Mouse (Mus musculus): ENCODE measurements around the gene Gm10413. TPM values are rescaled to one million over a fixed set of nuclear protein-coding genes. Genes with fewer than 3 reads are reported as not detected.
"Not testable (repeated sequence)": the region's sequence is repeated elsewhere in the genome, so short reads cannot be mapped to it uniquely, and the experiment has no call there.

Gm10413 gene
- total RNA-seq (2022), result not detected

- DNase-seq (ENCODE audit: low spot score in 2 of 2), result not testable (repeated sequence)
Observed at GRCm38 (mm10) chr14:3394793-3395192, at the start of gene Gm10413. Gene Gm10413 (plus strand): TSS chr14:3395093.

GRCm38 (mm10) chr14:3412314-3412713, 17.4 kb downstream of the Gm10413 start, which contains the start of gene Gm10409:
Gene Gm10409 (plus strand): TSS chr14:3412614.
- DNase-seq (ENCODE audit: low spot score in 2 of 2), result not testable (repeated sequence)

GRCm38 (mm10) chr14:3427803-3428202, 32.9 kb downstream of the Gm10413 start, which contains the start of gene Gm3005:
Gene Gm3005 (plus strand): TSS chr14:3428103.
- DNase-seq (ENCODE audit: low spot score in 2 of 2), result not testable (repeated sequence)

DNA sequence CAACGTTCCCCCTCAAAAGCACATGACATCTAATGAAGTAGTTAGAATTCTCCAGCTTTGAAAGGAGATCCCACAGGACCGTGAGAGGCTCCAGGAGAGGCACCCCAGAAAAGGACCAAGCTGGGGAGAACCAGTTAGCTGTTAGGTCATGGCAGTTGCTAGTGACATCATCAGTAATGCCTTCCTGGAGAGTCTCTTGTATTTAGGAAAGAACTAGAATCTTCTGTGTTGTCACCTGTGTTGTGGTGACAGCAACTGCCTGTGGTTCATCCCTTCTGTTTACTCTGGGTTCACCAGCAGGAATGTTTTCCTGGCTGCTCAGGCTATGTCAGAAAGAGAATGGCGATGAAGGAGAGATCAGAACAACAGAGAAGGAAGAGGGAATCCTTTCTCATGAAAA, 54.2 kb downstream of the Gm10413 start, which contains the start of gene Gm10408:
TSS of gene Gm10408 (plus strand) at position 301 of the 400 bp plus-strand sequence.
- DNase-seq (ENCODE audit: low spot score in 2 of 2), result not testable (repeated sequence)

Other genes starting within 250 kb of the Gm10413 start
- under 1 TPM in 1 of 4 experiments, not detected in 3; 0.51 TPM for gene Gm5795, start 206.8 kb upstream of the Gm10413 start, total RNA-seq (2022)
- gene D830030K20Rik, start 186.6 kb upstream of the Gm10413 start, total RNA-seq (2022), result 1 to 10 TPM; 4.0 to 6.6 (median 4.6) TPM
- 1 to 10 TPM in 1 of 4 experiments, under 1 TPM in 1, not detected in 2; 0.91 to 6.2 TPM for gene Gm2956, start 62.5 kb upstream of the Gm10413 start, total RNA-seq (2022)
- gene Gm10409, start 17.5 kb downstream of the Gm10413 start, total RNA-seq (2022), result 1 to 10 TPM; 2.5 to 5.5 (median 3.5) TPM
- gene Gm3005, start 33.0 kb downstream of the Gm10413 start, total RNA-seq (2022), result under 1 TPM in 1 of 4 experiments, not detected in 3; 0.50 TPM
- gene Gm10408, start 54.3 kb downstream of the Gm10413 start, total RNA-seq (2022), result not detected
- not detected for gene Gm3012, start 239.4 kb downstream of the Gm10413 start, total RNA-seq (2022)